Mouse (Mus musculus) ES-E14 (cell line): Measurements from ENCODE around the gene Rnf182. TPM values are rescaled to one million over a fixed set of nuclear protein-coding genes. Genes with fewer than 3 reads are reported as not detected.

Experiments
- DNase-seq: peaks from one replicate; pipeline ENCODE4 v3.0.0-alpha.2; 2013; ENCODE audit warnings: low read depth, low spot score
- H3K27ac ChIP-seq: 2 replicates; pipeline ENCODE4 v1.5.1; 2012; ENCODE audit warnings: low read depth, mild to moderate bottlenecking, low read length, moderate library complexity, mixed read lengths; ENCODE audit not compliant: poor library complexity, insufficient read depth, severe bottlenecking
- H3K36me3 ChIP-seq: 2 replicates; pipeline ENCODE4 v1.6.1; 2012; ENCODE audit warnings: mild to moderate bottlenecking, low read length, moderate library complexity, mixed read lengths; ENCODE audit not compliant: control insufficient read depth, poor library complexity, insufficient read depth, severe bottlenecking
- H3K4me1 ChIP-seq, 2 experiments: fragments of 150-350 bp in 1 of 2; sonication (generic) in 1 of 2; 2 replicates each; pipeline ENCODE4 v1.6.1; 2012; ENCODE audit warnings: low read length in 2 of 2, mild to moderate bottlenecking in 1 of 2, mixed read lengths in 1 of 2; ENCODE audit not compliant: control insufficient read depth in 2 of 2, insufficient read depth in 2 of 2, poor library complexity in 1 of 2
- H3K4me3 ChIP-seq, 2 experiments: fragments of 150-350 bp in 1 of 2; sonication (generic) in 1 of 2; 2 replicates each; pipeline ENCODE4 v1.5.1; 2012; ENCODE audit warnings: low read length in 2 of 2, low read depth in 1 of 2, mild to moderate bottlenecking in 1 of 2, mixed read lengths in 1 of 2; ENCODE audit not compliant: insufficient read depth in 1 of 2, poor library complexity in 1 of 2, severe bottlenecking in 1 of 2
- H3K9ac ChIP-seq: 2 replicates; pipeline ENCODE4 v1.6.1; 2012; ENCODE audit warnings: low read depth, mild to moderate bottlenecking, low read length, mixed read lengths; ENCODE audit not compliant: poor library complexity, insufficient read depth, severe bottlenecking
- H3K9me3 ChIP-seq: fragments of 150-350 bp; sonication (generic); 2 replicates; pipeline ENCODE4 v1.6.1; 2012; ENCODE audit warnings: low read depth, mild to moderate bottlenecking, low read length; ENCODE audit not compliant: control insufficient read depth, insufficient read depth
- CHD2 ChIP-seq: IDR thresholded peaks from 2 replicates; pipeline ENCODE4 v1.6.1; 2014; ENCODE audit warnings: mild to moderate bottlenecking, low read depth, low read length, inconsistent platforms
- HCFC1 ChIP-seq: IDR thresholded peaks from 2 replicates; pipeline ENCODE4 v1.6.1; 2012; ENCODE audit warnings: low read length, inconsistent platforms, borderline replicate concordance; ENCODE audit not compliant: insufficient read depth
- MAFK ChIP-seq: IDR thresholded peaks from 2 replicates; pipeline ENCODE4 v1.6.1; 2014; ENCODE audit warnings: mild to moderate bottlenecking, low read depth, low read length, inconsistent platforms; ENCODE audit not compliant: insufficient read depth
- ZC3H11A ChIP-seq: IDR thresholded peaks from 2 replicates; pipeline ENCODE4 v1.6.1; 2012; ENCODE audit warnings: low read depth, mild to moderate bottlenecking, inconsistent platforms, low read length, borderline replicate concordance
- ZNF384 ChIP-seq: IDR thresholded peaks from 2 replicates; pipeline ENCODE4 v1.6.1; 2012; ENCODE audit warnings: low read depth, low read length, inconsistent platforms
- in situ Hi-C, 2 experiments: fragments of 600-800 bp; cut with MboI; formaldehyde crosslinking; loops; one replicate each; pipeline ENCODE4 v1.15.1; 2025; ENCODE audit warnings: low sequenced_read_pairs in 2 of 2, inconsistent platforms in 1 of 2; ENCODE audit not compliant: unreplicated experiment in 2 of 2
- total RNA-seq: library from RNA; depleted of rRNA; stranded (reverse); fragments of 300-350 nt; gene quantifications from 2 replicates; pipeline ENCODE4 v1.2.3, GENCODE M21; 2012

The Rnf182 gene
- total RNA-seq, 1 experiment, result 0.22 TPM

DNA sequence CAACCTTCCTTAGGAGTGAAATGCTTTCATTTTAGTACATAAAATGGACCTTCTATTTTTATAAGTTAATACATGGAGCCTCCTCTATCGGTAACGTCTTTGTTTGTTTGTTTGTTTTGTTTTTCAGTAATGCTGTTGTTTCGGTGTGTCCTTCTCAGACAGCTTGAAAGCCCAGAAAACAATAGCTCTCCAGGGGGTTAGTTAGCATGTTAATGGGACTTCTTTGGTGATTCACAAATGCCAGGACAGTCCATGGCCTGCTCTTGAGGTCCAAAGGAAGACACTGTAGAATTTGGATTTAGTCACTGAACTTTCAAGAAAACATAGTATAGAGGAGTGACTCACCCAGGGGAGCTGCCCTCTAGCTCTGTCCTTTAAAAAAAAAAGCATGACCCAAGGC lies 843 bp upstream of the Rnf182 start:
- Histone ChIP-seq H3K4me1 (peaks cover 0 to 6% of the 10 kb centered on the region in 2 experiments; a peak in 1 of 4 replicates), H3K36me3 (no peaks in the 10 kb centered on the region), H3K27ac (no peak overlapping the region), H3K9me3 (no peaks in the 10 kb centered on the region), H3K9ac (no peak overlapping the region), H3K4me3 (no peak overlapping the region)
- peak; percentile 43; the same call in 1 of the 2 replicates for TF ChIP-seq ZNF384
- TF ChIP-seq ZC3H11A, result no peak
- peak; percentile 68 for DNase-seq
- in situ Hi-C loops, result no loop called here

DNA sequence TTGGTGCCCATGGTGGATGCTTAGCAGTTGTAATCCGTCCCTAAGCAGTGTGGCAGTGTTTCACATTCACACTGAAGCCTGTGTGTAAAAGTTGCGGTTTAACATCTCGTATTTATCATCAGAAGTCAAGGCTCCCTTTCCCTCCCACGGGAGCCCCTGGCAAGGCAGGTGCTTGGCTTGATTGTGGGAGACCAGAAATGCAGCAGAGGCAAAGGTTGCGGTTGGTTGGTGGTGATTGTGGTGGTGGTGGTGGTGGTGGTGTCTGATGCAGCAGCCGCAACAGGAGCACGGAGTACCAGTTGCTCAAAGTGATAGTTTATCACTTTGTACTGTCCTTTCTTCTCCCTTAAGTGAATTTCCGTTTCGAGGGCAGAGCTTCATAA lies 325 bp upstream of the Rnf182 start:
- no peak for DNase-seq
- peak overlapping the region in 1 of 2 experiments; percentile 64; a peak in 2 of 4 replicates for H3K4me3 ChIP-seq
- no peaks in the 10 kb centered on the region for H3K36me3 ChIP-seq
- H3K9ac ChIP-seq, result no peak overlapping the region
- TF ChIP-seq CHD2 (no peak), MAFK (no peak), ZC3H11A (no peak), ZNF384 (no peak), HCFC1 (no peak)
- in situ Hi-C loops, result no loop called here
- 0 out of 2 replicates have a peak overlapping the region, but pooled peaks have one; percentile 25 for H3K27ac ChIP-seq
- peaks cover 0 to 8% of the 10 kb centered on the region in 2 experiments; a peak in 1 of 4 replicates for H3K4me1 ChIP-seq
- no peaks in the 10 kb centered on the region for H3K9me3 ChIP-seq

DNA sequence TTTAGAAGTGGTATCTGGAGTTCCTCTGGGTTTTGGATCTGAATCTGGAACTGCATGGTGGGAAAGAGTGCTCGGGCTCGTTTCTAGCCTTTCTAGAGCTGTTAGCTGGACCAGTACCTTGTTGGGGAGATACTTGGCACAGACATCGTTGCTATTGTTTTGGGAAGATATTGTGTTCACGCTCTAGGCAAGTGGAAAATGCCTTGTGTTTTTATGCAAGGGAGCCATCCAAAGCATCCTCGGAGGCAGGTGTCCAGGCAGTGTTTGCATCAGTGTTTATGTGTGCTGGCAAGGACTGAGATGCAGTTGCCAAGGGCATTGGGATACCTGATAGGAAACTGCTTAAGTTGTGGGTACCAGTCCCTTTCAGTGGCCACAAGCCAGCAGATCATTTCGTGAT lies 1.0 kb downstream of the Rnf182 start:
- peaks cover 0 to 8% of the 10 kb centered on the region in 2 experiments; a peak in 1 of 4 replicates for H3K4me1 ChIP-seq
- H3K4me3 ChIP-seq, result peak overlapping the region in 1 of 2 experiments; percentile 64; a peak in 2 of 4 replicates
- no peak for DNase-seq
- H3K9ac ChIP-seq, result no peak overlapping the region
- TF ChIP-seq CHD2 (no peak), ZC3H11A (no peak), ZNF384 (no peak), HCFC1 (no peak), MAFK (no peak)
- H3K27ac ChIP-seq, result no peak overlapping the region
- in situ Hi-C loops, result no loop called here
- H3K36me3 ChIP-seq, result no peaks in the 10 kb centered on the region
- H3K9me3 ChIP-seq, result no peaks in the 10 kb centered on the region

DNA sequence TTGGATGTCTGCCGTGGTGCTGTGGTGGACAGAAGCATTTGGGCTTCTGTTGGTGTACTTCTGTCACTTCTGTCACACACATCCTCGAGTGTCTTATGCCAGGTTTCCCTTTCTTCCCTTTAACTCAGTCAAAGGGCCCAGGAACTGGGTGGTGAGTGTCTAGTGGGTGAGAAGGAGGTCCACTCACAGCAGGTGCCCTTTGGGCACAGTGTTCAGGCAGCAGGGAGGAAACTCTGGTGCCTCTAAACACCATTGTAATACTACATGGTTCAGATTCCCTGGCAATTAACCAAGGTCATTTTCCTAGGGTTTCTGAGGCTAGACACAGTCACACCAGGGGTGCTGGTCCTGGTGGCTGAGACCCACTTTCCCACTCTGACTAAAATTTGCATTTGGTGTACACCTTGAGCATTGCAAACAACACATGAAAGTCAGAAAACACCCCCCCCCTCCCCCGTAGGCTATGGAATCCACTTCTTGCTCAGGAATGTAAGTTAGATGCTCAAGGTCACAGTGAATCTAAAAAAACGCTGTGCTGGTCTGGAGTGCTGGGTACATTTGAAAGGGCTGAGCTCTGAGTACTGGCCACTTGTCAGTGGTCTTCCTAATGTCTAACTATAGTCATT lies 4.2 kb downstream of the Rnf182 start:
- no peak for TF ChIP-seq CHD2
- TF ChIP-seq ZC3H11A, result no peak
- TF ChIP-seq HCFC1, result no peak
- no peak for TF ChIP-seq MAFK
- H3K36me3 ChIP-seq, result no peaks in the 10 kb centered on the region
- in situ Hi-C loops, result no loop called here
- no peak overlapping the region for H3K4me3 ChIP-seq
- no peak overlapping the region for H3K27ac ChIP-seq
- peaks cover 0 to 8% of the 10 kb centered on the region in 2 experiments; a peak in 1 of 4 replicates for H3K4me1 ChIP-seq
- no peak overlapping the region for H3K9ac ChIP-seq
- H3K9me3 ChIP-seq, result no peaks in the 10 kb centered on the region
- DNase-seq, result peak; percentile 27

DNA sequence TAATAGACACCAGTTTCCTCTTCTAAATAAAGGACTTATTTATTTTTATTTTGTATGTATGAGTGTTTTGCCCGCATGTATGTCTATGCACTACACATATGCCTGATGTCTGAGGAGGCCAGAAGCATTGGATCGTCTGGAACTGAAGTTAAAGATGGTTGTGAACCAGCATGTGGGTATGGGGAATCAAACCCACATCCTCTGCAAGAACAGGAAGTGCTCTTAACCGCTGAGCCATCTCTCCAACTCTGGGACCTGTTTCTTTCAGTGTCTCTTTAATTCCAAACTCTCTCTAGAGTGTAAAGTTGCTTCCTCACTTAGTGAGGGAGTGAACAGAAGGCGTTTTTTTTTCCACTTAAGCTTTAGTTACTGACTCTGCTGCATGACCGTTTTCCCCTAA lies 12.4 kb downstream of the Rnf182 start:
- Histone ChIP-seq H3K27ac (no peak overlapping the region), H3K36me3 (no peaks in the 10 kb centered on the region), H3K9ac (no peak overlapping the region), H3K4me3 (no peak overlapping the region), H3K4me1 (no peaks in the 10 kb centered on the region), H3K9me3 (no peaks in the 10 kb centered on the region)
- no peak for DNase-seq
- TF ChIP-seq CHD2 (no peak), HCFC1 (no peak), MAFK (no peak), ZC3H11A (no peak), ZNF384 (no peak)
- in situ Hi-C loops, result no loop called here
